Mouse (Mus musculus): Measurements from ENCODE around the gene Zmiz2. TPM values are rescaled to one million over a fixed set of nuclear protein-coding genes. Genes with fewer than 3 reads are reported as not detected.
A peak's percentile ranks its signal among the peaks of the same experiment; 100 is the strongest.

Zmiz2 gene
- polyA plus RNA-seq, 1 experiment: 37.1 TPM

GRCm38 (mm10) chr11:6420283-6420703 lies 31.4 kb downstream of the Zmiz2 start:
- peaks cover 42% of the 10 kb centered on the region for H3K36me3 ChIP-seq (ENCODE audit: control insufficient read depth, insufficient read depth)
- TF ChIP-seq TCF3 (IDR thresholded peaks at IDR 0.05; ENCODE audit: insufficient read length, low read depth) (no peak), USF1 (IDR thresholded peaks at IDR 0.05; ENCODE audit: low read depth) (no peak), MAX (IDR thresholded peaks at IDR 0.05; ENCODE audit: low read depth) (no peak), MYOD1 (IDR thresholded peaks at IDR 0.05; ENCODE audit: control insufficient read depth in 1 of 3, insufficient read length in 2 of 3, low read depth in 2 of 3) (no peak), POLR2AphosphoS2 (IDR thresholded peaks at IDR 0.05; ENCODE audit: insufficient read length, low read depth) (no peak), TCF12 (IDR thresholded peaks at IDR 0.05; ENCODE audit: insufficient read depth, poor library complexity, severe bottlenecking) (no peak), E2F4 (IDR thresholded peaks at IDR 0.05; ENCODE audit: insufficient read depth) (no peak), MYOG (IDR thresholded peaks at IDR 0.05; ENCODE audit: control insufficient read depth in 1 of 3, insufficient read depth in 1 of 3, insufficient read length in 2 of 3, low read depth in 2 of 3) (no peak), REST (IDR thresholded peaks at IDR 0.05; ENCODE audit: insufficient read depth, insufficient read length) (no peak), SRF (IDR thresholded peaks at IDR 0.05; ENCODE audit: control insufficient read depth, insufficient read length, low read depth) (no peak), POLR2A (IDR thresholded peaks at IDR 0.05; ENCODE audit: insufficient read length, low read depth) (no peak), CEBPB (IDR thresholded peaks at IDR 0.05; ENCODE audit: insufficient read depth, poor library complexity, severe bottlenecking) (no peak)

GRCm38 (mm10) chr11:6420722-6421350 lies 32.0 kb downstream of the Zmiz2 start:
- Histone ChIP-seq H3K36me3 (ENCODE audit: control insufficient read depth, insufficient read depth) (peaks cover 45% of the 10 kb centered on the region), H3ac (ENCODE audit: control insufficient read depth, insufficient read length) (no peak overlapping the region), H3K79me2 (ENCODE audit: control insufficient read depth, insufficient read depth) (peaks cover 31% of the 10 kb centered on the region), H3K4me3 (no peak overlapping the region), H3K27me3 (ENCODE audit: control insufficient read depth, insufficient read depth, insufficient read length) (no peaks in the 10 kb centered on the region), H3K4me2 (ENCODE audit: low read depth) (no peak overlapping the region)
- TF ChIP-seq POLR2AphosphoS2 (IDR thresholded peaks at IDR 0.05; ENCODE audit: insufficient read length, low read depth) (peak; percentile 71), MYOG (IDR thresholded peaks at IDR 0.05; ENCODE audit: control insufficient read depth in 1 of 3, insufficient read depth in 1 of 3, insufficient read length in 2 of 3, low read depth in 2 of 3) (no peak), TCF3 (IDR thresholded peaks at IDR 0.05; ENCODE audit: insufficient read length, low read depth) (no peak), MAX (IDR thresholded peaks at IDR 0.05; ENCODE audit: low read depth) (no peak), SRF (IDR thresholded peaks at IDR 0.05; ENCODE audit: control insufficient read depth, insufficient read length, low read depth) (no peak)

More at GRCm38 (mm10) chr11:6420283-6420703, 31.4 kb downstream of the Zmiz2 start:
- H3ac ChIP-seq (ENCODE audit: control insufficient read depth, insufficient read length): no peak overlapping the region
- peaks cover 31% of the 10 kb centered on the region for H3K79me2 ChIP-seq (ENCODE audit: control insufficient read depth, insufficient read depth)
- H3K4me2 ChIP-seq (ENCODE audit: low read depth): no peak overlapping the region
- no peak overlapping the region for H3K4me3 ChIP-seq
- no peaks in the 10 kb centered on the region for H3K27me3 ChIP-seq (ENCODE audit: control insufficient read depth, insufficient read depth, insufficient read length)

GRCm38 (mm10) chr11:6430186-6430585 lies 41.3 kb downstream of the Zmiz2 start:
- Histone ChIP-seq H3K4me2 (ENCODE audit: low read depth) (no peak overlapping the region), H3K36me3 (ENCODE audit: control insufficient read depth, insufficient read depth) (peaks cover 28% of the 10 kb centered on the region), H3K4me3 (no peak overlapping the region), H3ac (ENCODE audit: control insufficient read depth, insufficient read length) (no peak overlapping the region), H3K27me3 (ENCODE audit: control insufficient read depth, insufficient read depth, insufficient read length) (no peaks in the 10 kb centered on the region), H3K79me2 (ENCODE audit: control insufficient read depth, insufficient read depth) (no peaks in the 10 kb centered on the region)
- TF ChIP-seq MAX (IDR thresholded peaks at IDR 0.05; ENCODE audit: low read depth) (no peak), REST (IDR thresholded peaks at IDR 0.05; ENCODE audit: insufficient read depth, insufficient read length) (no peak), CEBPB (IDR thresholded peaks at IDR 0.05; ENCODE audit: insufficient read depth, poor library complexity, severe bottlenecking) (no peak), MYOG (IDR thresholded peaks at IDR 0.05; ENCODE audit: control insufficient read depth in 1 of 3, insufficient read depth in 1 of 3, insufficient read length in 2 of 3, low read depth in 2 of 3) (no peak), USF1 (IDR thresholded peaks at IDR 0.05; ENCODE audit: low read depth) (no peak), TCF12 (IDR thresholded peaks at IDR 0.05; ENCODE audit: insufficient read depth, poor library complexity, severe bottlenecking) (no peak), TCF3 (IDR thresholded peaks at IDR 0.05; ENCODE audit: insufficient read length, low read depth) (no peak), SRF (IDR thresholded peaks at IDR 0.05; ENCODE audit: control insufficient read depth, insufficient read length, low read depth) (no peak), POLR2A (IDR thresholded peaks at IDR 0.05; ENCODE audit: insufficient read length, low read depth) (no peak), POLR2AphosphoS2 (IDR thresholded peaks at IDR 0.05; ENCODE audit: insufficient read length, low read depth) (no peak), MYOD1 (IDR thresholded peaks at IDR 0.05; ENCODE audit: control insufficient read depth in 1 of 3, insufficient read length in 2 of 3, low read depth in 2 of 3) (no peak), E2F4 (IDR thresholded peaks at IDR 0.05; ENCODE audit: insufficient read depth) (no peak)

GRCm38 (mm10) chr11:6436442-6436841 lies 47.6 kb downstream of the Zmiz2 start:
- H3K79me2 ChIP-seq (ENCODE audit: control insufficient read depth, insufficient read depth): peaks cover 26% of the 10 kb centered on the region
- H3K27me3 ChIP-seq (ENCODE audit: control insufficient read depth, insufficient read depth, insufficient read length): no peaks in the 10 kb centered on the region
- no peak overlapping the region for H3K4me2 ChIP-seq (ENCODE audit: low read depth)
- TF ChIP-seq SRF (IDR thresholded peaks at IDR 0.05; ENCODE audit: control insufficient read depth, insufficient read length, low read depth): no peak
- no peak for TF ChIP-seq MYOG (IDR thresholded peaks at IDR 0.05; ENCODE audit: control insufficient read depth in 1 of 3, insufficient read depth in 1 of 3, insufficient read length in 2 of 3, low read depth in 2 of 3)
- TF ChIP-seq CEBPB (IDR thresholded peaks at IDR 0.05; ENCODE audit: insufficient read depth, poor library complexity, severe bottlenecking): no peak
- TF ChIP-seq POLR2A (IDR thresholded peaks at IDR 0.05; ENCODE audit: insufficient read length, low read depth): peak; percentile 24
- TF ChIP-seq POLR2AphosphoS2 (IDR thresholded peaks at IDR 0.05; ENCODE audit: insufficient read length, low read depth): peak; percentile 38
- no peak for TF ChIP-seq REST (IDR thresholded peaks at IDR 0.05; ENCODE audit: insufficient read depth, insufficient read length)
- no peak for TF ChIP-seq MYOD1 (IDR thresholded peaks at IDR 0.05; ENCODE audit: control insufficient read depth in 1 of 3, insufficient read length in 2 of 3, low read depth in 2 of 3)
- no peak for TF ChIP-seq TCF12 (IDR thresholded peaks at IDR 0.05; ENCODE audit: insufficient read depth, poor library complexity, severe bottlenecking)
- peaks cover 17% of the 10 kb centered on the region for H3K36me3 ChIP-seq (ENCODE audit: control insufficient read depth, insufficient read depth)
- no peak overlapping the region for H3K4me3 ChIP-seq
- H3ac ChIP-seq (ENCODE audit: control insufficient read depth, insufficient read length): no peak overlapping the region

Data from myocyte (in vitro differentiated cells).